Mouse (Mus musculus) heart, adult 11 months (tissue): ENCODE measurements around the gene Igsf8.

Experiments
- DNase-seq: peaks from one replicate; pipeline ENCODE4 v3.0.0; 2022

The Igsf8 gene

DNA sequence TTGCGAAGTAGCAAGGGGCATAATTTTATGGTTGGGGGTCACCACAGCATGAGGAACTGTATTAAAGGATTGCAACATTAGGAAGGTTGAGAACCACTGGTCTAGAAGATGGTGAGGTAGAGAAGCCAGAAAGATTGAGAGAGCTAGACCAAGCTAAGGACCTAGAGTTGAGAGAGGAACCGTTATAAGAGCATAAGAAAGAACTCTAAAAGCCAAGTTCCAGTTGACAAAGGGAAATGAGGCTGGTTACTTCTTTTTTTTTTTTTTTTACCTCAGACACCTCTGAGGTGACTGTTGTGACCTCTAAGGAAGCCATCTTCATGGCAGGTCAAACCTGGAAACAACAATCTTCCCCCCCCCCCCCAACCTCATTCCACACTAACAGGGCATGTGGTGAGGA lies 43.7 kb downstream of the Igsf8 start:
- DNase-seq, result no peak

DNA sequence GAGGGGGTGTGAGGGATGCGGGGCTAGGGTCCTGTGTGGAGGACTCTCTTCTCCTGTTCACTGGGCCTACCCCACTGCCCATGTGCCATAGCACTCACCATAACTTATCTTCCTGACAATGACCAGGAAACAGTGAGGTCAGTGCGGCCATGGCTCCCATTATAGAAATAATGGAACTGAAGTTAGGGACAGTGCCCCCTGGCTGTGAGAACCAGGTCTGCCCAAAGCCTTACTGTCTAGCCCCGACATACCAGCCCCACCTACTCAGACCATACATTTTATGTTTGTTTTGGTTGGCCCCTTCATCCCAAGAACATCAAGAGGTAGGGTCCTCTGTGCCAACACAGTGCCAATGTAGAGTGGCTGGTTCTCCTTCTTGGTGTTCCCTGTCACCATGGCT lies 44.2 kb downstream of the Igsf8 start:
- no peak for DNase-seq

DNA sequence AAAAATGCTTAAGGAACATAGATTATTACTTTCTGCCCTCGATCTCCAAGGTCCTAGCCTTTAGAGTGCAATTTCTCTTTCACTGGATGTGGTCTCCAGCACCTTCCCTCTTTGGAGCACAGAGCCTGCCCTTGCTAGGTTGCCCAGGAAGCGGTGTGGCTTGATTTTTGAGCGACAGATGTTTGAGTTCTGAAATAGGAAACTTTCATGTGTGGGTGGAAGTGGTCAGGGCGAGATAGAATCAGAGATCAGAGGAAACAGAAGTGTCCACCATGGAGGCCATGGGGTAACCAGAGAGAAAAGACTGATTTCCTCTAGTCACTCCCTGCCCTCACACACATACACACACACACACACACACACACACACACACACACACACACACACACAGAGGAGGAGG lies 44.8 kb downstream of the Igsf8 start:
- DNase-seq, result no peak

DNA sequence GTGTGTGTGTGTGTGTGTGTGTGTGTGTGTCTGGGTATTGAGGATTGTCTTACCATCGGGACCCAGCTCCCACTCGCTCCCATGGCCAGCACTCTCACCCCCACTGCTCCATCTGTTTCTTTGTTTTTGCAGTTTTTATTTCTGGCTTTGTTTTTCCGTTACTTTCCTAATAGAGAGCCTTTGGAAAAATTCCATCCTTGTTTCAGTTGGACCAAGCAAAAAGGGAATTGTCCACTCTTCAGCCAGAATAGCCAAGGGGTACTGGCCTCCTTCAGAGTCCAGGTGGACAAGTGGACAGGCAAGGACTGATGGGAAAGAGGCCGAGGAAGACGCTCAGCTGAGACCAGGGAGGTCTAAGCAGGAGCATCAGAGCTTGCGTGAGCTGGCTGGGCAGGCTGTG lies 45.4 kb downstream of the Igsf8 start:
- DNase-seq, result no peak

DNA sequence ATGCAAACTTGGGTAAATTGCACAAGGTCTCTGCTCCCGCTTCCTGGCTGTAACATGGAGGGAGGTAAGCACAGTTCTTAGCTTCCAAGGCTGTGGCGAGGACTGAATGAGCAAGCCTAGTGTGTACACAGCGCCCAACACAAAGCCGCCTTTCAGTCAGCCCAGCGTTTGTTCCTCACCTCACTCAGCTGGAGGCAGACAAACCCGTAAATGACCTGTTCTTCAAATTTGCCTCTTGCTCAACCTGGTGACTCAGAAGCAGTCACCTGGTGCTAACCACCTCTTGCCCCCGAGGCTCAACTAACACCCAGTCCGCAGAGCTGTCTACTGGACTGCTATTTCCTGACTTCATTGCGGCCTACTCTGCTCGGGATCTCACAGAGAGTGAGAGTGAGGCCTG lies 46.5 kb downstream of the Igsf8 start:
- DNase-seq, result no peak

DNA sequence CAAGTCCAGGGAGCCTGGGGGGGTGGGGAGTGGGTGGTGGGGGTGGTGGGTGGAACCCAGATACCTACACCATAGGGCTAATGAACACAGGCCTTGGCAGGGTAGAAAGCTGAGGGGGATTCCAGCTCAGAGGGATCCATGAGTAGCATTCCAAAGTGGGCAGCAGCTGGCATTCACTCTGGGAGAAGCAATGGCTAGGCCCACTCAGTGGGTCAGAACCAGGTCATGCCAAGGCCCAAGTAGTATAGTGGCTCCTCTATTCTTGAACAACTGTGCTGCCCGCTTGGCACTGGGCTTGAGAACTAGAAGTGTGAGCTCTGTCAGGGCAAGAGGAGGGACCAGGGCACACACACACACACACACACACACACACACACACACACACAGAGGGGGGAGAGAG lies 47.0 kb downstream of the Igsf8 start:
- DNase-seq, result no peak

DNA sequence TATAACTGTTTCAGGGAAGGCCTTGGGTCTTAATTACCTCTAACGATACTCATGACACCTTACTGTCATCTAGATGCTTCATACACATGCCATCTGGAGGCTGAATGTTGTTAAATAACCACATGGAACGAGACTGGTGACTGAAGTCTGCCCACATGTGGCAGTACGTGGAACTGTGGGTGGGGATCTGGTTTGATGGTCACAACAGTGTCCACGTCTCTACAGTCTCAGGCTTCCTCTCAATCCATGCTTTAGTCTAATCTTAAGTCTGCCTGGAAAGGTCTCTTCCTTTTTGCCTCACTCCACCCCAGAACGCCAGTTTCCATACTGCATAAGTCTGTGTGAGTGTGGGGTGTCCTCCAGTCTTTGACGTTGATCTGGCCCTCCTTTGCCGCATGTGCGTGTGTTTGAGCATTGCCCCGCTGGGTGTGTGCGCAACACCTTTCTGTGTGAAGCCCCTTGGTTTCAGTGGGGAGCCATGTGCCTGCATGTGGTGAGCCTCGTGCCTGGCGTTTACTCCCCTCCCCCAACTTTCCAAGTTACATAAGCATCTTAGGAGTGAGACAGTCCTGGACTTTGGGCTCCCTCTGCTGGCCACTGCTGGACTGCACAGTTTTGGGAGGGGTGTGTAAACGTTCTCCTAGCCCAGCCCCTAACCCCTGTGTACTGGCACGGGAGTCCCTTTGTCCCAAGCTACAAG lies 48.4 kb downstream of the Igsf8 start:
- peak; percentile 99 for DNase-seq

DNA sequence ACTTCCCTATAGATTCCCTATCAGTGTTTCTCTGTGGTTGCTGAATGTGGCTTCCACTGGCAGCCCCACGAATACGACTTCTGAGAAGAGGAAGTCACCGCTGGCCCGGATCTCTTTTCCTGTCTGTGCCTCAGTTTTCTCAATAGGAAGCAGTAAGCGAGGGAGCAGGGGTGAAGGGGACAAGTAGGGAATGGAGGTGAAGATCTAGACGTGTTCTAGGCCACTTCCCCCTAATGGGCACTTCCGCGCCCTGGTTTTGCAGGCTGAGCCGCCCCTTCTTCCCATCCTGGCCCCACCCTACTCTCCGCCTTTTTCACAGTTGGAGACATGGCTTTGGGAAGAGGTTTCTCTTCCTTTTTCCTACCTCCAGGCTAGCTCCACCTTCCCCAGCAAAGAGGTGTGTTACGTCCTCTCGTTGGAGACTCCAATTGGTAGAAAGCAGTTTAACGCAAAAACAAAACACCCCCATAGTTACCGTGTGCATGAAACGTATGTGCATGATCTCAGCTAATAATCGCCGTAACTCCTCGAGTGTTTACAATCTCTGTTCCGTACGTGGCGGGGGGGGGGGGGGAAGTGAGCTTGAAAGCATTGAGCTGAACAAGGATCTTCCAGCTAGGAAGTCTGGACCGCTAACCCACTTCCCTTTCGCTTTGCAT lies 49.9 kb downstream of the Igsf8 start:
- peak; percentile 98 for DNase-seq

DNA sequence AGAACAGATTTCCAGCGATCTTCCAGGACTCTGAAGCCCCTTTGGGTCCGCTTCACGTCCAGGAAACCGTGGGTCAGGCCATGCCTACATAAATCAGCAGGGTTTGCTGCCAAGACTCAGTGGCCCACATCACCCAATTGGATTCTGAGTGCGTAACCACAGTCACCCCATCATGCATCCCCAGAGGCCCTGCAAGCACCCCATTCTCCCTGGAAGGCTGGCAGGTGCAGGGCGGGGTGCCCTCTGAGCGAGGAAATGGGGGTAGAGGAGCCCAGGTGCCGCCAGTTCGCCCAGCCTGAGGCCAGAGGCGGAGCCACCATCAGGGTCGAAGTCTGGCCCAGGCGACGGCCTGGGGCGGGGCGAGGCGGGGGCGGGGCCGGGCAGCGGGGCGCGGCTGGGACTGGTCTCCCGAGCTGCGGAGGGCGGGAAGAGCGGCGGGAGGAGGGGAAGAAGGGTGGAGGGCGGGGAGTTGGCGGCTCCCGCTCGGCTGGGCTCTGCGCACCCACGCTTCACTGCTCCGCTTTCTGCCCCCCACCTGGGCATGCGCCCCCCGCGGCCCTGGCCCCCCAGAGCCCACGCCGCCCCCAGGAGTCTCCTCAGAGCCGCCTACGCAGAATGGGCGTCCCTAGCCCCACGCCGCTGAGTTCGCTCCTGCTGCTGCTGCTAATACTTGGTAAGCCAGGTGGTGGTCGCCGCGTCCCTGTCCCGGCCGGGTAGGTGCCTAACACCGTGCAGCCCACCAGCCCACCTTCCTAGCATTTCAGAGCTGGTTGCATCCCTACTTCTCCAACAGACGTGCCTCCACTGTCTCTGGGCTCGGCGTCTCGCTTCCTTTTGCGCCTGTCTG lies 50.7 kb downstream of the Igsf8 start:
- peak; percentile 100 for DNase-seq

DNA sequence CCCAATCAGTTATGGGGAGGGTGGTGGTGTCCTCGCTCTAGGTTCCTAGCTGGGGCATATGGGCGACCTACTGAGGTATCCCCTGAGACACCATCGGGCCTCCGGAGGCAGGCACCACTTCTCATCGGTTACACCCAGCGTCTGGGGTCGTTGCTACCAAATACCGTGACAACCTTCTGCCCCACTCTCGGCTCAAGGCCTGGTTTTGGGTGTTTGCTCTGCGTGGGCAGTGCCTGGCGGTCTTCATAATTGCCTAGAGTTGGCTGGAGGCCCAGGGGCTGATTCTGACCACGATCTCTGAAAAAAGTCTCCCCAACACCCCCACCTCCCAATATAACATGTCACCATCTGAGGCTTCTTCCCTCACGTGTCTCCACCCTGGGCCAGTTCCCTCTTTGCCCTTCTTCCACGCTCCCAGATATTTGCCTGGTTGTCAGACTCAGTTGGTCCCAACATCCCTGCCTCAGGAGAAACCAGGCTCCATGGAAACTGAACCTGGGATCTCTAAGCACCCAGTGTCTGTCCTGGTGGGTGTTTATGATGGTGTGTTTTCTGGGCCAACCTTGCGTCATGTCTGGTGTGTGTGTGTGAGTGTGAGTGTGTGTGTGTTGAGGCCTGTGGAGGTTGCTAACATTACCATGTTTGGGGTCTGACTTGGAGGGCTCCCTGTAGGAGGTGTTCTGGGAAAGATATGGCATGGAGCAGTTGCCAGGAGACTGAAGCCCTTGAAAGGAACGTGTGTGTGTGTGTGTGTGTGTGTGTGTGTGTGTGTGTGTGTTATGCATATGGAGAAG lies 51.5 kb downstream of the Igsf8 start:
- peak; percentile 97 for DNase-seq

DNA sequence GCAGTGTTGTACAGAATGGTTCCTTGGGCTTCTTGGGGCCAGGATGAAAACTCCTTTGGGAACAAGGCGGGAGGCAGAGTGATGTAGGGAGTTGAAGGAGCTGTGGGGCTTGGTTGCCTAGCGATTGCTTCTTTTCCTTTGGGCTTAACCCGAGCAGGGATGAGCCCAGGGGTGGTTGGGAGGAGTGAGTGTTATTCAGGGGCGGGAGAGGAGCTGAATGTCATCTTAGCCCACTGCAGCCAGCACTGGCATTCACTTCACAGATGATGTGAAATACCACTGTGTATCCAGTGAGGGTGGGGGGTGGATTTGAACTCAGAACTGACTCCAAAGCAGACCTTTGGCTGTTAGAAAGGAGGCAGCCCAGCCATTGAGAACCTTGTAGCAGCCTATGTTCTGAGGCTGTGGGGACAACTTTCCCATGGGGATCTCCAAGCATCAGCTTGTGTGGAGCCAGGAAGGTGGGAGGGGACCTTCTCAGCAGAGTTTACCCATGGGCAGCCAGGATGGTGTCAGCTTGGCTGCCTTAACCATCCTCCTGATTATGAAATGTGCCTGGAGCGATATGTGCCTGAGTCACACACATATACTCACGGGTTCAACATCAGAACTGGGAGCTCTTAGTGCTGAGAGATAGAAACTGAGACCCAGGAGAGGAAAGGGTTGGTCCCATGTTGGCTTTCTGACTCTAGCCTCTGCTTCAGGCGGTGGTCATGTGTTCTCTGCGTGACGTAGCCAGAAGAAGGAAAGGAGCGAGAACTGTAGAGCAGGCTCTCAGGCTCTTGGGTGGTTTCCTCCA lies 52.4 kb downstream of the Igsf8 start:
- DNase-seq, result peak; percentile 96

DNA sequence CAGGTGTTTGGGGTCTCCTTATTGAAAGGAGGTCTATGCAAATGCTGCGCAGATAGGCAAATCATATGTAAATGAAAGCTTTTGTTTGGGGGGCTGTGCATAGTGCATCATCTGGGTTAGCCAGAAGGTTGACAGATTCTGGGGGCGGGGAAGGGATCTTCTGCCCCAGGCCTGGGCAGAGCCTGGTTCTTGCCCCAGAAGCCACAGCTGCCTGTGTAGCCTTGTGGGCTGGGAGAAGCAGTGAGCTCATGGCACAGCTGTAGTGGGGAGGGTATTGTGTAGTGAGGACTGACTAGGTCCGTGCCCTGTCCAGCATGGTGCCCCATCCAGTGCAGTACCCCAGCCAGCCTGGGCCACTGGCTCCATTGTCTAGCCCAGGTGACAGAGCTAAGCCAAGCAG lies 53.5 kb downstream of the Igsf8 start:
- DNase-seq, result peak; percentile 93

DNA sequence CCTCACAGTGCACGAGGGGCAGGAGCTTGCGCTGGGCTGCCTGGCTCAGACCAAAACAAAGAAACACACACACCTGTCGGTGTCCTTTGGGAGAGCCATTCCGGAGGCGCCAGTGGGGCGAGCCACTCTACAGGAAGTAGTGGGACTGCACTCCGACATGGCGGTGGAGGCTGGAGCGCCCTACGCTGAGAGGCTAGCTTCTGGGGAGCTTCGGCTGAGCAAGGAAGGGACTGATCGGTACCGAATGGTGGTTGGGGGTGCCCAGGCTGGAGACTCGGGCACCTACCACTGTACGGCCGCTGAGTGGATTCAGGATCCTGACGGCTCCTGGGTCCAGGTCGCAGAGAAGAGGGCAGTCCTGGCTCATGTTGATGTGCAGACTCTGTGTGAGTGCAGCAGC lies 56.0 kb downstream of the Igsf8 start:
- no peak for DNase-seq

DNA sequence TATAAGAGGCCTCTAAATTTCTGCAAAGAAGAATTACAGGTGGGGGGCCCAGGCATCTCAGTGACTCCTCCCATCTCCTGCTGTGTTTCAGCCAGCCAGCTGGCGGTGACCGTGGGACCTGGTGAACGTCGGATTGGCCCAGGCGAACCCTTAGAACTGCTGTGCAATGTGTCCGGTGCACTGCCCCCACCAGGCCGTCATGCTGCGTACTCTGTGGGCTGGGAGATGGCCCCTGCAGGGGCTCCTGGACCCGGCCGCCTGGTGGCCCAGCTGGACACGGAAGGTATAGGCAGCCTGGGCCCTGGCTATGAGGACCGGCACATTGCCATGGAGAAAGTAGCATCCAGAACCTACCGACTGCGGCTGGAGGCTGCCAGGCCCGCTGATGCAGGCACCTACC lies 56.5 kb downstream of the Igsf8 start:
- DNase-seq, result no peak

DNA sequence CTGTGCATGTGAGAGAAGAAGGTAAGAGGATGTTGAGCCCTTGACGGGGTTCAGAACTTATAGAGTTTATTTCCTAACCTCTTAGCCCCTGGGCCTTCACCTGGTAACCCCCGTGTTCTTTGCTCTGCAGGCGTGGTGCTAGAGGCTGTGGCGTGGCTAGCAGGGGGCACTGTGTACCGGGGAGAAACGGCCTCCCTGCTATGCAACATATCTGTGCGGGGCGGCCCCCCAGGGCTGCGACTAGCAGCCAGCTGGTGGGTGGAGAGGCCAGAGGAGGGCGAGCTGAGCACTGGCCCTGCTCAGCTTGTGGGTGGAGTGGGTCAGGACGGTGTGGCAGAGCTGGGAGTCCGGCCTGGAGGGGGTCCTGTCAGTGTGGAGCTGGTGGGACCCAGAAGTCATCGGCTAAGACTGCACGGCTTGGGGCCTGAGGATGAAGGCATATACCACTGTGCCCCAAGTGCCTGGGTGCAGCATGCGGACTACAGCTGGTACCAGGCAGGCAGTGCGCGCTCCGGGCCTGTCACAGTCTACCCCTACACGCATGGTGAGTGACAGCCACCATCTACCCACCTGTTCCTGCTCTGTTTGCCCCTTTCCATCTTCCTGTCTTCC lies 57.1 kb downstream of the Igsf8 start:
- DNase-seq, result no peak

DNA sequence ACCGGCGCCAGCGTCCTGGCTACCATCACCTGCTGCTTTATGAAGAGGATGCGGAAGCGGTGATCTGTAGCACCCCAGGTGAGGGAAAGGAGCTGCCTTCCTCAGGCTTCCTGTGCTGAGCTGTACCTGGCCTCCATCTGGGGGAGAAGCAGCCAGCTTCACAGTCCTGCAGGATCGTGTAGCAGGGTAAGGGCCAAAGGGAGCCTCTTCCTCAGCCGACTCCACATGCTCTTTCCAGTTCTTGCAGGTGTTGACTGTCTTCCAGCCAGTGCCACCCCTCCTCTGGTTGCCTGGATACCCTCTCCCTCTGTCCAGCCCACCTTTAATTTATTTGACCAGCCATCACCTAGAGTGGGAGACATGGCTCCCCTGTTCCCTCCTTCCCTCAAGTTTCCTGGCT lies 57.9 kb downstream of the Igsf8 start:
- no peak for DNase-seq

DNA sequence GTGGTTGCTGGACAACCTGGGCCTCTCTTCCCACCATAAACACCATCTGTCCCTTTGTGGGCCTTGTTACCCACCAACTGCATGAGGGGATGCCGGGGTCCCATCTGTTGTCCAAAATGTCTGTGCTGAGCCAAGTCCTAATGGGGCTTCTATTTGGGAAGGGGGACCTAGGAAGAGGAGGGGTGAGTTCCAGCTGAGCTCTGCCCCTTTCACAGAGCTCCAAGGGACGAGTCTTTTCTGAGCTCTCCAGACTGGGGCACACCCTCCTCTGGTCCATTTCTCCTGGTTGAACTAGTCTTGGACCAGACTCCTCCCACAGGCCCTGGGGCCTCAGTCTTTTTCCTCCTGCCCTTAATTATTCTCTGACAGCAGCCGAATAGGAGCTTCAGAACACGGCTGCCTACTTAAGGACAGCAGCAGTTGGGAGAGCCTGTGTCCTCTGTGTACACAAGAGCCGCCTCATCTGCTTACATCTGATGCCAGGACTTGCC lies 58.5 kb downstream of the Igsf8 start:
- DNase-seq, result no peak

DNA sequence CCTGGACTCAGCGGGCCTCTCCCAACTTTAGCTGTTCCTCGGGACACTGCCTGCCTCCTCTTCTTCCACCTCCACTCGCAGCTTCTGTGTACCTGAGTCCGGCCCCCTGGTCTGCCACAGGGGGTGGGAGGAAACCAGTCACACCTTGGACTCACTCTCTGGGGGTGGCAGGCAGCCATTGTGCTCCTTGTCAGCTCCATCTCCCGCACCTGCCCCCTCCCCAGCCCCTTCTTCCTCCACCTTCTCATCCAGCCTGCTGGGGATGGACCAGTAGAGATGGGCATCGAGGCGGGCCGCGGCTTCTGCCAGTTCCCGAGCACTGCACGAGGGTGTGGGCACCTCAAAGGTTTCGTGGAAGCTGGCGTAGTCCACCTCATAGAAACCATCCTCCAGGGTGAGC lies 61.3 kb downstream of the Igsf8 start:
- DNase-seq, result no peak

DNA sequence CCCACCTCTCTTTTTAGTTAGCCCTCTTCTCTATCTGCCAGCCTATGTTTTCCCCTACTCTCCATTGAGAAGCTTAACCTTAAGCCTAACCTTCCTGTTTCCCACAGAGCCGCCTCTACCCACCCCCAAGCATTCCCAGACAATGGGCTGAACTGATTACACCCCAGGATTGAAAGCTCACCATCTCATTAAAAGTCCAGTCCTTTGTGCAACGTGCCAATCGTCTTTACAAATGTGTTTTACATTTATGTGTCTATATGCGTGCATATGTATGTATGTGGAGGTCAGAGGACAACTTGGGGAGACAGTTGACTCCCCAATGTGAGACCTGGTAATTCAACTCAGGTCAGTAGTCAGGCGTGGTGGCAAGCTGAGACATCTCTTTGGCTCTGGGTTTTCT lies 61.9 kb downstream of the Igsf8 start:
- DNase-seq, result no peak

DNA sequence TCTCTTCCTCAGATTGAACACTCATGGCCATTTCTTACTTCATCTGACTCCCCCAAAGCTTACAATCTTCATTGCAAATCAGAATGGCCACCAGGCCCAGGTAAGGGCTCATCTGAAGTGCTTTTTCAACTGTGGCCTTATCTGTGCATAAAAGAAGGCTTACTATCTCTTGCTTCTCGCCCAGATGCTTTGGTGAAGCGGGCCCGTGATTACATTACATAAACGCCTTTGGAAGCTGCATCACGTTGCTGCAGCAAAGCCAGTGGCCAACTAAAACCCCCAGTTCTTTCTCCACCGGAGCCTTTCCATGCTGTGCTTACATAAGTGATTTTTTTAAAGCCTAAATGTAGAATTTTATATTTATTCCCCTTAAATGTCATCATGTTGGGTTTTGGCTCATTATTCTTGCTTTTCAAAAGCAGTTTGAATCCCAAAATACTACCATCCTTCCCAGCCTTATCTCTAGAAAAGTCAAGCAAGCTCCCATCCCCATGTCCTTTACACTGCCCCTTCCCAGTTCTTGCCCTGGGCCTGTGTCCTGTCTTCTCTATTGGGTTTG lies 62.4 kb downstream of the Igsf8 start:
- no peak for DNase-seq

DNA sequence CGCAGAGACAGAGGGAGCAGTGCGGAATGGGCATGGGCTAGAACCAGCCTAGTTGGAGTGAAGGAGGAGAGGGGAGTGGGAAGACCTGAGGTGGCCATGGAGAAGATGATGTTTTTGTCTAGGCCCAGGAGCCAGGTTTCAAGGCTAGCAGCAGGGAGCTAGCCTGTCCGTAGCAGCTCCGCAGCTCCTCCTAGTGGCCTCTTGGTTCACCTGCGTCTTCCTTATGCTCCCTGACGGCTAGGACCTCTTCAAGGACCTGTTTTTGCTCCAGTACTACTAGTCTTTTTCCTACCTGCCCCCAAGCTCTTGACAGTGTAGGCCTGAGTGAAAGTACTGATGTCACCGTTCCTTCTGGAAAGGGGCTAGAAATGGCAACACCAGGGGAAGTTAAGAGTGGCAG lies 63.3 kb downstream of the Igsf8 start:
- peak; percentile 96 for DNase-seq
